Mouse (Mus musculus) small intestine, adult 2 months (tissue): ENCODE results near the gene 1600014C23Rik.

Experiments used
- CTCF ChIP-seq: fragments of 200-500 bp; IDR thresholded peaks from 2 replicates; pipeline ENCODE4 v1.5.1; 2012; ENCODE audit warnings: low read depth, mild to moderate bottlenecking, control low read depth, inconsistent platforms, low read length, moderate library complexity, mixed read lengths; ENCODE audit not compliant: insufficient replicate concordance, insufficient read length; ENCODE audit errors: extremely low read depth
- POLR2A ChIP-seq: fragments of 200-500 bp; IDR thresholded peaks from 2 replicates; pipeline ENCODE4 v1.6.1; 2012; ENCODE audit warnings: low read depth, mild to moderate bottlenecking, control low read depth, inconsistent platforms, low read length, moderate library complexity

- TF ChIP-seq POLR2A (no peak), CTCF (no peak)
These were observed 6.2 kb downstream of the 1600014C23Rik start for GRCm38 (mm10) chr17:45727481-45727880.
